Mouse (Mus musculus) MEL (cell line): ENCODE results near the gene Pold1.

Experiments used
- CTCF ChIP-seq, 3 experiments: IDR thresholded peaks in 2 of 3; conservative IDR thresholded peaks in 1 of 3; 2 replicates each; pipeline ENCODE4 v1.5.1; 2011 to 2012; ENCODE audit warnings: low read length in 3 of 3, low read depth in 2 of 3, mild to moderate bottlenecking in 2 of 3, improper control_type of control experiment in 1 of 3, inconsistent platforms in 1 of 3, mixed read lengths in 1 of 3, moderate library complexity in 1 of 3; ENCODE audit not compliant: control insufficient read depth in 1 of 3, insufficient read depth in 1 of 3, poor library complexity in 1 of 3, severe bottlenecking in 1 of 3
- E2F4 ChIP-seq: IDR thresholded peaks from 2 replicates; pipeline ENCODE4 v1.6.1; 2011; ENCODE audit warnings: low read depth, low read length, improper control_type of control experiment, borderline replicate concordance
- GATA1 ChIP-seq: IDR thresholded peaks from 2 replicates; pipeline ENCODE4 v1.6.1; 2011; ENCODE audit warnings: low read depth, low read length, improper control_type of control experiment
- MAFK ChIP-seq: IDR thresholded peaks from 2 replicates; pipeline ENCODE4 v1.6.1; 2011; ENCODE audit warnings: low read depth, mild to moderate bottlenecking, low read length, improper control_type of control experiment, borderline replicate concordance
- MAX ChIP-seq: IDR thresholded peaks from 2 replicates; pipeline ENCODE4 v1.6.1; 2011; ENCODE audit warnings: low read length, improper control_type of control experiment
- POLR2A ChIP-seq, 2 experiments: IDR thresholded peaks; 2 replicates each; pipeline ENCODE4 v1.6.1; 2011 to 2012; ENCODE audit warnings: low read length in 2 of 2, mild to moderate bottlenecking in 2 of 2, control low read depth in 1 of 2, improper control_type of control experiment in 1 of 2, low read depth in 1 of 2, moderate library complexity in 1 of 2; ENCODE audit not compliant: control insufficient read depth in 1 of 2, insufficient read depth in 1 of 2, poor library complexity in 1 of 2
- ZC3H11A ChIP-seq: IDR thresholded peaks from 2 replicates; pipeline ENCODE4 v1.6.1; 2012; ENCODE audit warnings: low read depth, mild to moderate bottlenecking, inconsistent platforms, low read length, improper control_type of control experiment

DNA sequence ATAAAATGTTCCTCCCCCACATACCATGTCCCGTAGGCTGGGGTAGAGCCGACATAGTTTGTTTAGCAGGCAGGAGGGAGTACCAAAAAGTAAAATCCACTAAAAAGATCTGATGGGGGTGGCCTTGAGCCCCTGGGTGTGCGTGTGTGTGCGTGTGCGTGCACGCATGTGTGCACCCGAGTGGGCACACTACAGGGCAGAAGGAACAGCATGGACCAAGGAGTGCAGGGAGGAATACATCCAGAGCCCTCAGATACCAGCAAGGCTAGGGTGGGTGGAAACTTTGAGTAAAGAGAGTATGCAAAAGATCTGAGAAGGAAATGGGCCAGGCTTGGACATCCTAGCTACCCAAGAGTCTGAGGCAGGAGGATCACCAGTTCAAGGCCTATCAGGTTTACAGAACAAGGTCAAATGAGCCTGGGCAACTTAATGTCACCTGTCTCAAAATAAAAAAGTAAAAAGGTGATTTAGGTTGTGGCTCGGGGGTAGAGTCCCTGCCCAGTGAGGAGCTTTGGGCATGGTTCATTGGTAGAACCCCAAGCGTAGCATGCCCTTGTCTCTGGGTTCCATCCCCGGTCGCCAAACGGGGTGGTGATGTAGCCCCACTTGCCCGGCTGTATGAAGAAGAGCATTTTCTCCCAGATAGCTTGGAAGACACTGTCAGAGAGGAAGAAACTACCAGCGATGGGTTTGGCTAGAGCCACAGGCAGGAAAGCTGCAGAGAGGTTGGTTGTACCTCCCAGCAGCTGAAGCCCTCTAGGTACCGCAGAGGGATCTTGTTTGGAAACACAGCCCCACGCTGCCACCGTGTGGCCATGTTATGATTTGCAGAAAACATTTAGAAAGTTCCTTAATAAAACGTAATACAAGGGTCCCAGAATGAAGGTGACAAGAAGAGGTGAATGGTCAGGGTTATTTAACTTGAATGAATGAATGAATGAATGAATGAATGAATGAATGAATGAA lies 12.1 kb upstream of the Pold1 start:
- TF ChIP-seq MAFK (no peak), CTCF (IDR thresholded peaks at IDR 0.05 in 2 of 3, conservative IDR thresholded peaks at IDR 0.05 in 1 of 3; ENCODE audit: control insufficient read depth in 1 of 3, insufficient read depth in 1 of 3, low read depth in 2 of 3, low read length in 3 of 3, poor library complexity in 1 of 3, severe bottlenecking in 1 of 3) (peak; percentile 56 to 77 (median 67)), POLR2A (IDR thresholded peaks at IDR 0.05; ENCODE audit: control insufficient read depth in 1 of 2, insufficient read depth in 1 of 2, low read depth in 1 of 2, low read length in 2 of 2, poor library complexity in 1 of 2) (no peak), GATA1 (no peak), MAX (no peak), E2F4 (no peak), ZC3H11A (peak; percentile 62)
